Mouse (Mus musculus): ENCODE results near the gene Gm49405. TPM values are rescaled to one million over a fixed set of nuclear protein-coding genes. Genes with fewer than 3 reads are reported as not detected.
"Not testable (repeated sequence)": the region's sequence is repeated elsewhere in the genome, so short reads cannot be mapped to it uniquely, and the experiment has no call there.

Gene Gm49405
- total and polyA plus RNA-seq, 3 experiments, result 3.6 to 5.7 TPM; not detected in 1

DNA sequence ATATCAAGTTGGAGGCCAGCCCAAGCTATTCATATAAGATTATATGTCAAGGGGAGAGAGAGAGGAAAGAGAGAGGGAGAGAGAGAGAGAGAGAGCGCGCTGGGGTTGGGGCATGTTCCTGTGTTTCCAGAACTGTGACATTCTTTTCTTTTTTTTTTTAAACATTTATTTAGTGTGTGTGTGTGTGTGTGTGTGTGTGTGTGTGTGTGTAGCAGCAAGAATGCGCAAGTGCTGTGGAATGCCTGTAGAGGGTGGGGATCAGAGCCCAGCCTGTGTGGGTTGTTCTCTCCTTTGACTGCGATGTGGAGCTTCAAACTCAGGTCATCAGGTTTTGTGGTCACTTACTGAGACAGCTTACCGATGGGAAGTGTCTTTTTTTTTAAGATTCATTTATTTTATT, 40.2 kb upstream of the Gm49405 start:
- H3K4me1 ChIP-seq (ENCODE audit: control insufficient read depth in 1 of 2, insufficient read depth in 2 of 2, low read length in 2 of 2), result peaks cover 3 to 4% of the 10 kb centered on the region in 2 experiments; a peak in 1 of 4 replicates
- H3K9me3 ChIP-seq (replicated peaks; ENCODE audit: insufficient read depth, low read length), result no peaks in the 10 kb centered on the region
- no peak overlapping the region for H3K4me3 ChIP-seq (ENCODE audit: control insufficient read depth in 1 of 2, insufficient read depth in 1 of 2, low read depth in 2 of 2, low read length in 2 of 2)
- no peaks in the 10 kb centered on the region for H3K79me2 ChIP-seq (ENCODE audit: control insufficient read depth, insufficient read depth, low read length, poor library complexity)
- 0 out of 4 replicates have a peak, but pooled peaks cover 0 to 2% of the 10 kb centered on the region in 2 experiments for H3K27me3 ChIP-seq (ENCODE audit: control insufficient read depth in 1 of 2, insufficient read depth in 2 of 2, low read length in 2 of 2)
- no peak for TF ChIP-seq MAX (IDR thresholded peaks at IDR 0.05; ENCODE audit: low read length)
- no peak for TF ChIP-seq ZNF384 (IDR thresholded peaks at IDR 0.05; ENCODE audit: low read depth, low read length)
- TF ChIP-seq UBTF (IDR thresholded peaks at IDR 0.05; ENCODE audit: borderline replicate concordance, insufficient read depth, low read depth, low read length), result no peak
- no peak for TF ChIP-seq BHLHE40 (IDR thresholded peaks at IDR 0.05; ENCODE audit: borderline replicate concordance, low read depth, low read length)
- no peak for TF ChIP-seq USF2 (IDR thresholded peaks at IDR 0.05; ENCODE audit: borderline replicate concordance in 1 of 2, insufficient read depth in 1 of 2, low read depth in 1 of 2, low read length in 2 of 2)
- no peak for TF ChIP-seq MAFK (IDR thresholded peaks at IDR 0.05; ENCODE audit: borderline replicate concordance, low read depth, low read length)
- no peak for TF ChIP-seq JUND (IDR thresholded peaks at IDR 0.05; ENCODE audit: low read depth, low read length)
- DNase-seq (ENCODE audit: low read depth, low spot score), result no peak
- H3K27ac ChIP-seq (ENCODE audit: control insufficient read depth, low read depth, low read length), result no peak overlapping the region
- no peak overlapping the region for H3K9ac ChIP-seq (ENCODE audit: control insufficient read depth, low read depth, low read length, poor library complexity, severe bottlenecking)
- 0 out of 4 replicates have a peak, but pooled peaks cover 0 to 3% of the 10 kb centered on the region in 2 experiments for H3K36me3 ChIP-seq (ENCODE audit: control insufficient read depth in 1 of 2, insufficient read depth in 2 of 2, low read length in 2 of 2)

GRCm38 (mm10) chr19:3961805-3962204, 38.6 kb upstream of the Gm49405 start:
- H3K4me3 ChIP-seq (ENCODE audit: control insufficient read depth in 1 of 2, insufficient read depth in 1 of 2, low read depth in 2 of 2, low read length in 2 of 2); H3K9me3 ChIP-seq (replicated peaks; ENCODE audit: insufficient read depth, low read length); DNase-seq (ENCODE audit: low read depth, low spot score); H3K36me3 ChIP-seq (ENCODE audit: control insufficient read depth in 1 of 2, insufficient read depth in 2 of 2, low read length in 2 of 2); H3K9ac ChIP-seq (ENCODE audit: control insufficient read depth, low read depth, low read length, poor library complexity, severe bottlenecking); H3K4me1 ChIP-seq (ENCODE audit: control insufficient read depth in 1 of 2, insufficient read depth in 2 of 2, low read length in 2 of 2); H3K27me3 ChIP-seq (ENCODE audit: control insufficient read depth in 1 of 2, insufficient read depth in 2 of 2, low read length in 2 of 2); H3K79me2 ChIP-seq (ENCODE audit: control insufficient read depth, insufficient read depth, low read length, poor library complexity); H3K27ac ChIP-seq (ENCODE audit: control insufficient read depth, low read depth, low read length): not testable (repeated sequence)

GRCm38 (mm10) chr19:3962469-3962868, 38.0 kb upstream of the Gm49405 start:
- Histone ChIP-seq H3K9ac (ENCODE audit: control insufficient read depth, low read depth, low read length, poor library complexity, severe bottlenecking) (no peak overlapping the region), H3K79me2 (ENCODE audit: control insufficient read depth, insufficient read depth, low read length, poor library complexity) (no peaks in the 10 kb centered on the region), H3K36me3 (ENCODE audit: control insufficient read depth in 1 of 2, insufficient read depth in 2 of 2, low read length in 2 of 2) (no peaks in the 10 kb centered on the region), H3K4me1 (ENCODE audit: control insufficient read depth in 1 of 2, insufficient read depth in 2 of 2, low read length in 2 of 2) (no peaks in the 10 kb centered on the region), H3K4me3 (ENCODE audit: control insufficient read depth in 1 of 2, insufficient read depth in 1 of 2, low read depth in 2 of 2, low read length in 2 of 2) (no peak overlapping the region), H3K27ac (ENCODE audit: control insufficient read depth, low read depth, low read length) (no peak overlapping the region), H3K27me3 (ENCODE audit: control insufficient read depth in 1 of 2, insufficient read depth in 2 of 2, low read length in 2 of 2) (0 out of 4 replicates have a peak, but pooled peaks cover 0 to 2% of the 10 kb centered on the region in 2 experiments), H3K9me3 (replicated peaks; ENCODE audit: insufficient read depth, low read length) (no peaks in the 10 kb centered on the region)
- TF ChIP-seq EP300 (IDR thresholded peaks at IDR 0.05; ENCODE audit: low read depth in 1 of 2, low read length in 2 of 2) (no peak), CTCF (IDR thresholded peaks at IDR 0.05 in 2 of 3, conservative IDR thresholded peaks at IDR 0.05 in 1 of 3; ENCODE audit: control insufficient read depth in 1 of 3, insufficient read depth in 1 of 3, low read depth in 2 of 3, low read length in 3 of 3, poor library complexity in 1 of 3, severe bottlenecking in 1 of 3) (peak; percentile 42 to 49 (median 45)), MAZ (IDR thresholded peaks at IDR 0.05; ENCODE audit: low read depth, low read length) (no peak), E2F4 (IDR thresholded peaks at IDR 0.05; ENCODE audit: borderline replicate concordance, low read depth, low read length) (no peak)
- peak; percentile 42 for DNase-seq (ENCODE audit: low read depth, low spot score)

Measured in MEL (cell line).